Mouse (Mus musculus) bone marrow macrophage, adult 2 months (primary cell): ENCODE data around the gene Hs3st6. TPM values are rescaled to one million over a fixed set of nuclear protein-coding genes. Genes with fewer than 3 reads are reported as not detected.

Experiments
- H3K27ac ChIP-seq: 2 replicates; pipeline ENCODE4 v1.5.1; 2012; ENCODE audit warnings: low read depth, low read length; ENCODE audit not compliant: insufficient read depth
- H3K4me1 ChIP-seq: 2 replicates; pipeline ENCODE4 v1.6.1; 2012; ENCODE audit warnings: low read length; ENCODE audit not compliant: control insufficient read depth, insufficient read depth
- H3K4me3 ChIP-seq: 2 replicates; pipeline ENCODE4 v1.5.1; 2012; ENCODE audit warnings: mild to moderate bottlenecking, low read length, moderate library complexity; ENCODE audit not compliant: insufficient read depth
- CTCF ChIP-seq: IDR thresholded peaks from 2 replicates; pipeline ENCODE4 v1.5.1; 2012; ENCODE audit warnings: low read depth, mild to moderate bottlenecking, low read length, moderate library complexity
- POLR2A ChIP-seq: IDR thresholded peaks from 2 replicates; pipeline ENCODE4 v1.6.1; 2012; ENCODE audit warnings: mild to moderate bottlenecking, low read depth, low read length, borderline replicate concordance
- polyA plus RNA-seq: library from polyadenylated mRNA; stranded (reverse); fragments of >200 nt; gene quantifications from 2 replicates; pipeline ENCODE4 v1.2.4, GENCODE M21; 2012; ENCODE audit not compliant: missing spikeins, insufficient read depth, insufficient read length

The Hs3st6 gene
- polyA plus RNA-seq, 1 experiment, result not detected

DNA sequence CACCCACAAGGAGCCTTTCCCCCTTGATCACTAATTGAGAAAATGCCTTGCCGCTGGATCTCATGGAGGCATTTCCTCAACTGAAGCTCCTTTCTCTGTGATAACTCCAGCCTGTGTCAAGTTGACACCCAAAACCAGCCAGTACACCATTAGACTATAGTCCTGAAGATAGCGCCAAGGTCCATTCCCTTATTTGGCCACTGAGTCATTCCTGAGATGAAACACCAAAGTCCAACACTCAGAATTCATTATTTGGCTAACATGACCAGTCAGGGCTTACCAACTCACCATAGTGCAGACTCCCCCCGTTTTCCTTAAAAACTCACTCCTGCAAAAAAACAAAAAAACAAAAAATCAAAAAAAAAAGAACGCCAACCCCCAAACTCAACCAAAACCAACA, 46.7 kb downstream of the Hs3st6 start:
- H3K4me3 ChIP-seq, result no peak overlapping the region
- no peak overlapping the region for H3K27ac ChIP-seq
- TF ChIP-seq POLR2A, result no peak
- H3K4me1 ChIP-seq, result peaks cover 5% of the 10 kb centered on the region

DNA sequence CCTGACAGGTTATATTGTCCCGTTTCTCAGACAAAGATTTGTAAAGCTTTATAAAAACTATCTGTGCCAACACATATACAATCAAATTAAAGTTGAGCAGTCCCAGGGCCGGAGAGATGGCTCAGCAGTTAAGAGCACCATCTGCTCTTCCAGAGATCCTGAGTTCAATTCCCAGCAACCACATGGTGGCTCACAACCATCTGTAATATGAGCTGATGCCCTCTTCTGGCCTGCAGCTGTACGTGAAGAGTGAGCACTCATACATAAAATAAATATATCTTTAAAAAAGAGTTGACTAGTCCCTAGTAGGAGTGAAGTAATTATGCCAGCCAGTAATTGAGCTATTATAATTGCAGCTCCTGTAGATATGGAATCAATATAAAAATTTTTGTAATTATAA, 47.7 kb downstream of the Hs3st6 start:
- Histone ChIP-seq H3K4me1 (peaks cover 5% of the 10 kb centered on the region), H3K4me3 (no peak overlapping the region), H3K27ac (no peak overlapping the region)
- TF ChIP-seq POLR2A (no peak), CTCF (no peak)

DNA sequence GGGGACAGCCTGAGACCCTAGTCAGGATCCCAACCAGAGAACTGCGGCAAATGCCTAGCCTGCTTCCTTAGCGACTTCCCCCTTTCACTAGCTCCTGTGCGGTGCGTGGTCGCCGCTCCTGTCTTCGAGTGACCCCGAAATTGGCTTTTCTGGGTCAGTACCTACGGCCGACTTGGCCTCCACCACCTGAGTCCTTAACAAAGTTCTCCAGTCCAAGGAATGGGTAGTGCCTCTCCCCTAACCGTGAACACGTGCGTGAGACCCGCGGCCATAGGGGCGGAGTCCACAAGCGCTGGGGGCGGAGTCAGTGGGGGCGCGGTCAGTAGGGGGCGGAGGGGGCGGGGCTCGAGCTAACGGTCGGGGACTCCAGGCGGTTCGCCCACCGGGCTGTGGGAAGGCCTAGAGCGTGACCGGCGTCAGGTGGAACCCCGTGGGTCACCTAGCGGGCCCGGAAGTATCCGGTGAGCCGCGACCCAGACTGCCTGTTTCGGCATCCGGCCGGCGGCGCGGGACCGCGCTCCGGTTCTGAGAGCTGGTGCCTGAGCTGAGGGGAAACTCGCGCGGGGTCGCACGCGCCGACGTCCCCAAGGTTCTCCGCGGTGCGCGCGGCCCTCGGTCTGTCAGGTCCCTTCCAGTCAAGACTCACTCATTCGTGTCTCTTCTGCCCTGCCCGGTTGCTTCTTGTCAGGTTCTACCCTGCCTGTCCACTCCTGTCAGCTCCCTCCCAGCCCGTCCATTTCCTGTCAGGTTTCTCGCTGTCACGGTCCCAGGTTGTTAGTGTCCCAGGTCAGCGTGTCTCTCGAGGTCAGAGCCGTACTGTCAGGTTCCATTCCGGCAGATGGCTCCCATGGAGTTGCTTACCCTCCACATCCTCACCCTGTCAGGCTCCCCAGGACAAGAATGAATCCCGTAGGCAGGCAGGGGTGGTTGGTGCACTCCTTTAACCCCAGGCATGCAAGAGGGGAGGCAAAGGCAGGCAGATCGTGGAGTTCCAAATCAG, 51.5 kb downstream of the Hs3st6 start, which contains the start of gene Meiob:
TSS of gene Meiob (plus strand) at position 338 of the 1,000 bp plus-strand sequence.
- no peaks in the 10 kb centered on the region for H3K4me1 ChIP-seq
- H3K27ac ChIP-seq, result no peak within 1 kb of the TSS
- TF ChIP-seq POLR2A (no peak), CTCF (no peak)
- peak within 1 kb of the TSS; percentile 91 for H3K4me3 ChIP-seq

Other genes with a start within 250 kb of the Hs3st6 start
- gene Traf7, start 225.1 kb upstream of the Hs3st6 start, polyA plus RNA-seq, result 88.8 and 102 TPM in 2 replicates
- 0.44 TPM in 1 of 2 replicates, not detected in the other for gene Rab26, start 218.8 kb upstream of the Hs3st6 start, polyA plus RNA-seq
- 22.3 and 24.6 TPM in 2 replicates for gene Pkd1, start 203.2 kb upstream of the Hs3st6 start, polyA plus RNA-seq
- gene Tsc2, start 120.4 kb upstream of the Hs3st6 start, polyA plus RNA-seq, result 62.1 and 67.7 TPM in 2 replicates
- 4.1 and 6.2 TPM in 2 replicates for gene Nthl1, start 120.3 kb upstream of the Hs3st6 start, polyA plus RNA-seq
- gene Slc9a3r2, start 102.7 kb upstream of the Hs3st6 start, polyA plus RNA-seq, result 0.98 TPM in 1 of 2 replicates, not detected in the other
- gene Npw, start 94.5 kb upstream of the Hs3st6 start, polyA plus RNA-seq, result not detected in 2 replicates
- 28.0 and 29.6 TPM in 2 replicates for gene Zfp598, start 83.3 kb upstream of the Hs3st6 start, polyA plus RNA-seq
- gene Syngr3, start 63.0 kb upstream of the Hs3st6 start, polyA plus RNA-seq, result 0.41 and 0.79 TPM in 2 replicates
- gene Gfer, start 56.8 kb upstream of the Hs3st6 start, polyA plus RNA-seq, result 21.6 and 22.0 TPM in 2 replicates
- gene Noxo1, start 56.8 kb upstream of the Hs3st6 start, polyA plus RNA-seq, result 3.9 and 6.0 TPM in 2 replicates
- 11.7 and 16.9 TPM in 2 replicates for gene Tbl3, start 45.3 kb upstream of the Hs3st6 start, polyA plus RNA-seq
- not detected in 2 replicates for gene Rnf151, start 34.9 kb upstream of the Hs3st6 start, polyA plus RNA-seq
- gene Rps2, start 34.9 kb upstream of the Hs3st6 start, polyA plus RNA-seq, result 685 and 784 TPM in 2 replicates
- 164 and 191 TPM in 2 replicates for gene Ndufb10, start 28.5 kb upstream of the Hs3st6 start, polyA plus RNA-seq
- not detected in 2 replicates for gene Rpl3l, start 25.2 kb upstream of the Hs3st6 start, polyA plus RNA-seq
- gene Msrb1, start 16.3 kb upstream of the Hs3st6 start, polyA plus RNA-seq, result 214 and 223 TPM in 2 replicates
- gene Meiob, start 51.3 kb downstream of the Hs3st6 start, polyA plus RNA-seq, result not detected in 2 replicates
- 39.7 and 44.9 TPM in 2 replicates for gene Hagh, start 87.2 kb downstream of the Hs3st6 start, polyA plus RNA-seq
- 9.0 and 9.1 TPM in 2 replicates for gene Fahd1, start 97.4 kb downstream of the Hs3st6 start, polyA plus RNA-seq
- gene Igfals, start 113.0 kb downstream of the Hs3st6 start, polyA plus RNA-seq, result not detected in 2 replicates
- 39.0 and 40.3 TPM in 2 replicates for gene Nubp2, start 133.4 kb downstream of the Hs3st6 start, polyA plus RNA-seq
- gene Spsb3, start 133.7 kb downstream of the Hs3st6 start, polyA plus RNA-seq, result 20.2 and 21.3 TPM in 2 replicates
- 5.9 and 7.1 TPM in 2 replicates for gene Eme2, start 142.1 kb downstream of the Hs3st6 start, polyA plus RNA-seq
- 25.6 and 34.9 TPM in 2 replicates for gene Mrps34, start 142.1 kb downstream of the Hs3st6 start, polyA plus RNA-seq
- 37.2 and 38.5 TPM in 2 replicates for gene Nme3, start 143.5 kb downstream of the Hs3st6 start, polyA plus RNA-seq
- 56.7 and 64.0 TPM in 2 replicates for gene Mapk8ip3, start 184.0 kb downstream of the Hs3st6 start, polyA plus RNA-seq
- 35.7 and 42.4 TPM in 2 replicates for gene Jpt2, start 207.7 kb downstream of the Hs3st6 start, polyA plus RNA-seq